Mouse (Mus musculus) ES-E14 (cell line): Measurements from ENCODE around the gene Msmb. TPM values are rescaled to one million over a fixed set of nuclear protein-coding genes. Genes with fewer than 3 reads are reported as not detected.
"Not testable (repeated sequence)": the region's sequence is repeated elsewhere in the genome, so short reads cannot be mapped to it uniquely, and the experiment has no call there.

Source experiments
- DNase-seq: peaks from one replicate; pipeline ENCODE4 v3.0.0-alpha.2; 2013; ENCODE audit warnings: low read depth, low spot score
- H3K27ac ChIP-seq: 2 replicates; pipeline ENCODE4 v1.5.1; 2012; ENCODE audit warnings: low read depth, mild to moderate bottlenecking, low read length, moderate library complexity, mixed read lengths; ENCODE audit not compliant: poor library complexity, insufficient read depth, severe bottlenecking
- H3K36me3 ChIP-seq: 2 replicates; pipeline ENCODE4 v1.6.1; 2012; ENCODE audit warnings: mild to moderate bottlenecking, low read length, moderate library complexity, mixed read lengths; ENCODE audit not compliant: control insufficient read depth, poor library complexity, insufficient read depth, severe bottlenecking
- H3K4me1 ChIP-seq, 2 experiments: fragments of 150-350 bp in 1 of 2; sonication (generic) in 1 of 2; 2 replicates each; pipeline ENCODE4 v1.6.1; 2012; ENCODE audit warnings: low read length in 2 of 2, mild to moderate bottlenecking in 1 of 2, mixed read lengths in 1 of 2; ENCODE audit not compliant: control insufficient read depth in 2 of 2, insufficient read depth in 2 of 2, poor library complexity in 1 of 2
- H3K4me3 ChIP-seq, 2 experiments: fragments of 150-350 bp in 1 of 2; sonication (generic) in 1 of 2; 2 replicates each; pipeline ENCODE4 v1.5.1; 2012; ENCODE audit warnings: low read length in 2 of 2, low read depth in 1 of 2, mild to moderate bottlenecking in 1 of 2, mixed read lengths in 1 of 2; ENCODE audit not compliant: insufficient read depth in 1 of 2, poor library complexity in 1 of 2, severe bottlenecking in 1 of 2
- H3K9ac ChIP-seq: 2 replicates; pipeline ENCODE4 v1.6.1; 2012; ENCODE audit warnings: low read depth, mild to moderate bottlenecking, low read length, mixed read lengths; ENCODE audit not compliant: poor library complexity, insufficient read depth, severe bottlenecking
- H3K9me3 ChIP-seq: fragments of 150-350 bp; sonication (generic); 2 replicates; pipeline ENCODE4 v1.6.1; 2012; ENCODE audit warnings: low read depth, mild to moderate bottlenecking, low read length; ENCODE audit not compliant: control insufficient read depth, insufficient read depth
- CHD2 ChIP-seq: IDR thresholded peaks from 2 replicates; pipeline ENCODE4 v1.6.1; 2014; ENCODE audit warnings: mild to moderate bottlenecking, low read depth, low read length, inconsistent platforms
- HCFC1 ChIP-seq: IDR thresholded peaks from 2 replicates; pipeline ENCODE4 v1.6.1; 2012; ENCODE audit warnings: low read length, inconsistent platforms, borderline replicate concordance; ENCODE audit not compliant: insufficient read depth
- MAFK ChIP-seq: IDR thresholded peaks from 2 replicates; pipeline ENCODE4 v1.6.1; 2014; ENCODE audit warnings: mild to moderate bottlenecking, low read depth, low read length, inconsistent platforms; ENCODE audit not compliant: insufficient read depth
- ZC3H11A ChIP-seq: IDR thresholded peaks from 2 replicates; pipeline ENCODE4 v1.6.1; 2012; ENCODE audit warnings: low read depth, mild to moderate bottlenecking, inconsistent platforms, low read length, borderline replicate concordance
- ZNF384 ChIP-seq: IDR thresholded peaks from 2 replicates; pipeline ENCODE4 v1.6.1; 2012; ENCODE audit warnings: low read depth, low read length, inconsistent platforms
- in situ Hi-C, 2 experiments: fragments of 600-800 bp; cut with MboI; formaldehyde crosslinking; loops; one replicate each; pipeline ENCODE4 v1.15.1; 2025; ENCODE audit warnings: low sequenced_read_pairs in 2 of 2, inconsistent platforms in 1 of 2; ENCODE audit not compliant: unreplicated experiment in 2 of 2
- total RNA-seq: library from RNA; depleted of rRNA; stranded (reverse); fragments of 300-350 nt; gene quantifications from 2 replicates; pipeline ENCODE4 v1.2.3, GENCODE M21; 2012

The Msmb gene
- total RNA-seq, 1 experiment = not detected

DNA sequence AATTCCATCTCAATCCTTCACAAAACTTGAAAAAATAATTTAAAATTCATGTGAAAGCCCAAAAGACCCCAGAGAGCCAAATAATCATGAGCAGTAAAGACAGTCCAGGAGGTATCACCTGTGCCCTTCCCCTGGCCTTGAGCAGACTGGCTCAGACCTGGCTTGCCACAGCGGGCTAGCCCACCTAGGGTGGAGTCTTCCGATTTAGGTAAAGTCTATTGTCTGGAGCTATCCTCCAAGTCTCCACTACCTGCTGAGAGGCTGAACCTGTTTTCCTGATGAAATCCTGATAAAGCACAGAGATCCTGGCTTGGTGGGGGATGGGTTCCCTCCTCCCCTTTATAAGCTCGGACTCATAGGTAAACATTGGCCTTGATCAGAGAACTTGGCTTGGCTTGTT is 17.6 kb upstream of the Msmb start:
- in situ Hi-C loops = no loop called here
- peak; percentile 62 for DNase-seq
- Histone ChIP-seq H3K36me3 (no peaks in the 10 kb centered on the region), H3K4me1 (peaks cover 8 to 21% of the 10 kb centered on the region in 2 experiments), H3K9me3 (no peaks in the 10 kb centered on the region), H3K27ac (peak overlapping the region; percentile 96), H3K9ac (no peak overlapping the region), H3K4me3 (no peak overlapping the region)
- TF ChIP-seq ZC3H11A (no peak), HCFC1 (no peak), CHD2 (peak; percentile 50; the same call in 1 of the 2 replicates), MAFK (no peak)

DNA sequence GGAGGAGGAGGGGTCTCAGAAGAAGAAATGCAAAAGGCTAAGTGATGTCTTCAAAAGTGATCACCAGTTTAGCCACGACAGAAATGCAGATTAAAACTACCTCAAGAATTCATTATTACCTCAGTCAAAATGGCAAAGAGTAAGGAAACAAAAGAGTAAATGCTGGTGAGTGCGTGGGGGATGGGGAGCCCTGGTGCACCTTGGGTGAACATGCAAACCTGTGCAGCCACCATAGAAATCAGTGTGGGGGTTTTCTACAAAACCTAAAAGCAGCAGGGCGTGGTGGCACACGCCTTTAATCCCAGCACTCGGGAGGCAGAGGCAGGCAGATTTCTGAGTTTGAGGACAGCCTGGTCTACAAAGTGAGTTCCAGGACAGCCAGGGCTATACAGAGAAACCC is 16.6 kb upstream of the Msmb start:
- H3K9ac ChIP-seq, H3K9me3 ChIP-seq, H3K4me3 ChIP-seq, H3K36me3 ChIP-seq, DNase-seq, in situ Hi-C loops: not testable (repeated sequence)
- peak overlapping the region; percentile 96 for H3K27ac ChIP-seq
- peaks cover 8 to 21% of the 10 kb centered on the region in 2 experiments for H3K4me1 ChIP-seq

DNA sequence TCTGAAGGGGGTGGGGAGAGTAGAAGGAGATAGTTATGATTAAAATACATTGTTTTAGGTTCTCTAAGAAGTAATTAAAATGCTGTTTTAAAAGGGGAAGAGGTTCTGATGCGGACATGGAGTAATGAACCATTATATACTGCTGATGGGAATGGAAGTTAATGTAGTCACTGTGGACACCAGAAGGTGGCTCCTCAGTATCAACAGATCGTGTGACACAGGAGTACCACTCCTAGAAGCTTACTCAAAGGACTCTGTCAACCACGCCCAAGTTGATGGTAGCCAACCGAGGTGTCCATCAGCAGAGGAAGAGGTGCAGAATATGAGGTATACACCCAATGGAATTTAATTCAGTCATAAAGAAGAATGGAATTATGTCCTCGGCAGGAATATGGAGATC is 13.4 kb upstream of the Msmb start:
- in situ Hi-C loops = no loop called here
- H3K9ac ChIP-seq = no peak overlapping the region
- H3K9me3 ChIP-seq = no peaks in the 10 kb centered on the region
- no peak for DNase-seq
- no peak overlapping the region for H3K27ac ChIP-seq
- TF ChIP-seq MAFK = no peak
- TF ChIP-seq HCFC1 = no peak
- TF ChIP-seq ZNF384 = no peak
- TF ChIP-seq ZC3H11A = no peak
- TF ChIP-seq CHD2 = no peak
- H3K4me3 ChIP-seq = no peak overlapping the region
- H3K36me3 ChIP-seq = no peaks in the 10 kb centered on the region
- peaks cover 10 to 11% of the 10 kb centered on the region in 2 experiments for H3K4me1 ChIP-seq

DNA sequence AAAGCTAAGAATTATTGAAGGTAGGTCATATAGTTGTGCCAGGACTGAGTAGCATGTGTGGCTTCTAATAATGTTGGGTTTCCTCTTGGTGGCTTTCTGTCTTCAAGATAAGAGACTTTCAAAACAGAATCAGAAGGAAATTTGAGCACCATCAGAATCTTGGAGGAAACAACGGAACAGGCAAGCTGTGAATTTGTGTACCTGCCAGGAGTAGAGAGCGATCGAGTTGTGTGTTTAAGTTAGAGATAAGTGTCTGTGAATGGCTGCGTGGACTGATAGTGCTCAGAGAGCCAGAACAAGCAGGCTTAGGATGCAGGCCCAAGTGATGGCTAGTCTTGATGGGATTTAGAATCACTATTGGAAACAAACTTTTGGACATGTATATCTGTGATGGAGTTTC is 10.0 kb upstream of the Msmb start:
- DNase-seq = no peak
- Histone ChIP-seq H3K36me3 (no peaks in the 10 kb centered on the region), H3K4me1 (peaks cover 7 to 17% of the 10 kb centered on the region in 2 experiments), H3K4me3 (no peak overlapping the region), H3K27ac (no peak overlapping the region), H3K9ac (no peak overlapping the region), H3K9me3 (no peaks in the 10 kb centered on the region)
- TF ChIP-seq CHD2 = no peak
- TF ChIP-seq MAFK = no peak
- TF ChIP-seq ZNF384 = no peak
- no peak for TF ChIP-seq ZC3H11A
- TF ChIP-seq HCFC1 = no peak
- in situ Hi-C loops = no loop called here

DNA sequence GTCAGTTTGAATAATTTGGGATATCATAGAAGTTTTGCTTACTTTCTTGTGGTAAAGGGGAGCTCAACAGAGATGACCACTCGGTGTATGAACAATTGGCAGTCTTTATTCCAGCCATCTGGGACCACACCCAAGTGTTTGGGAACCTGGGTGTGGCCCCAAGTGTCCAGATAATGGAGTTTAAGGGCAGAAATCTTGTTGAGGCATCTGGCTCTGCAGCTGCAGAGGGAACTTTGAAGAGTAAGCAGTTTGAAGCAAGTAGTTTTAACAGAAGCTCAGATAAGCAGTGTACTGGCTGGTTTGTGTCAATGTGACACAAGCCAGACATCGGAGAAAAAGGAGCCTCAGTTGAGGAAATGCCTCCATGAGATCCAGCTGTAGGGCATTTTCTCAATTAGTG is 7.5 kb upstream of the Msmb start:
- Histone ChIP-seq H3K4me1 (peaks cover 7 to 15% of the 10 kb centered on the region in 2 experiments), H3K4me3 (0 out of 4 replicates have a peak overlapping the region, but pooled peaks of 1 of the 2 experiments have one; percentile 8), H3K36me3 (no peaks in the 10 kb centered on the region), H3K27ac (no peak overlapping the region; the same call in 1 of the 2 replicates), H3K9me3 (no peaks in the 10 kb centered on the region), H3K9ac (no peak overlapping the region)
- TF ChIP-seq MAFK (0 out of 2 replicates have a peak, but pooled peaks have one; percentile 15), HCFC1 (no peak)
- in situ Hi-C loops = no loop called here
- DNase-seq = no peak

DNA sequence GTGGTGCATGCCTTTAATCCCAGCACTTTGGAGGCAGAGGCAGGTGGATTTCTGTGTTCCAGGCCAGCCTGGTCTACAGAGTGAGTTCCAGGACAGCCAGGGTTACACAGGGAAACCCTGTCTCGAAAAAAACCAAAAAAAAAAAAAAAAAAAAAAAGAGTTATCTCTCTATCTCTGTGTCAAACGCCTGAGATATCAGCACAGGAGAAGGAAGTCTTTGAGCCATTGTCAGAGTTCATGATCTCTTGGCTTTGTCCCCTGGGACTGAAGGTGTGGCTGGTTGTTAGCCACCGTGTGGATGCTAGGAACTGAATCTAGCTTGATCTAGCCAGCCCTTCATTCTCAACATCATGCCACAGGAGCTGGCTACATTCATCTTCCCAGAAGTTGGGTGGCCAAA is 5.4 kb upstream of the Msmb start:
- H3K9me3 ChIP-seq, H3K9ac ChIP-seq, H3K36me3 ChIP-seq, H3K4me3 ChIP-seq, H3K27ac ChIP-seq, in situ Hi-C loops, DNase-seq: not testable (repeated sequence)
- peaks cover 9 to 15% of the 10 kb centered on the region in 2 experiments for H3K4me1 ChIP-seq
